Mouse (Mus musculus) heart, postnatal 0 days (tissue): ENCODE data around the gene Tenm3. TPM values are rescaled to one million over a fixed set of nuclear protein-coding genes. Genes with fewer than 3 reads are reported as not detected.

Source experiments
- ATAC-seq: fragments of 200-750 bp; cut with Nextera tagmentation; 2 replicates; pipeline ENCODE4 v1.8.0; 2017; ENCODE audit warnings: low read depth, moderate number of reproducible peaks, moderate library complexity; ENCODE audit not compliant: insufficient read depth
- DNase-seq: peaks from one replicate; pipeline ENCODE4 v3.0.0-alpha.2; 2016; ENCODE audit warnings: low spot score
- H3K27ac ChIP-seq: fragments of 300-500 bp; sonication (generic); 2 replicates; pipeline ENCODE4 v1.5.1; 2014; ENCODE audit warnings: low read depth, mild to moderate bottlenecking
- H3K27me3 ChIP-seq: fragments of 300-500 bp; sonication (generic); 2 replicates; pipeline ENCODE4 v1.6.1; 2014; ENCODE audit warnings: low read length, mixed read lengths; ENCODE audit not compliant: control insufficient read depth, insufficient read depth
- H3K36me3 ChIP-seq: fragments of 300-500 bp; sonication (generic); replicated peaks from 2 replicates; pipeline ENCODE4 v1.6.1; 2014; ENCODE audit warnings: low read length, mixed read lengths; ENCODE audit not compliant: control insufficient read depth, insufficient read depth
- H3K4me1 ChIP-seq: fragments of 300-500 bp; sonication (generic); 2 replicates; pipeline ENCODE4 v1.6.1; 2014; ENCODE audit warnings: antibody characterized with exemption; ENCODE audit not compliant: control insufficient read depth, insufficient read depth
- H3K4me2 ChIP-seq: fragments of 300-500 bp; sonication (generic); 2 replicates; pipeline ENCODE4 v1.6.1; 2014; ENCODE audit warnings: low read depth, mild to moderate bottlenecking, low read length, moderate library complexity
- H3K4me3 ChIP-seq: fragments of 300-500 bp; sonication (generic); 2 replicates; pipeline ENCODE4 v1.5.1; 2014; ENCODE audit warnings: low read depth, low read length
- H3K9ac ChIP-seq: fragments of 300-500 bp; sonication (generic); replicated peaks from 2 replicates; pipeline ENCODE4 v1.6.1; 2014; ENCODE audit warnings: low read depth, low read length, mixed read lengths
- H3K9me3 ChIP-seq: fragments of 300-500 bp; sonication (generic); replicated peaks from 2 replicates; pipeline ENCODE4 v1.6.1; 2016; ENCODE audit warnings: low read length; ENCODE audit not compliant: control insufficient read depth
- CTCF ChIP-seq: IDR thresholded peaks from 2 replicates; pipeline ENCODE4 v1.5.1; 2016; ENCODE audit warnings: antibody characterized with exemption, control low read depth, low read depth
- EP300 ChIP-seq: IDR thresholded peaks from 2 replicates; pipeline ENCODE4 v1.6.1; 2016; ENCODE audit warnings: antibody characterized with exemption, low read depth
- WGBS: fragments of 180-500 bp; shearing (Covaris S2); extraction: QIAGEN DNeasy Blood & Tissue Kit; methylation state at CpG from one replicate; pipeline ENCODE4 v1.1.7; 2014; 5-methylcytosine and 5-hydroxymethylcytosine counted together
- polyA plus RNA-seq: library from polyadenylated mRNA; unstranded; fragments of >200 nt; fragmentation: Nextera tagmentation; extraction: Ambion mirVana; gene quantifications from 2 replicates; pipeline ENCODE4 v1.2.1, GENCODE M21; 2015
- total RNA-seq: library from RNA; depleted of rRNA; stranded (reverse); fragments of >200 nt; gene quantifications from 2 replicates; pipeline ENCODE4 v1.2.3, GENCODE M21; 2014; ENCODE audit warnings: low replicate concordance

Tenm3 gene
- total and polyA plus RNA-seq, 2 experiments from 2014 or later, result 1.6 to 17.2 TPM

DNA sequence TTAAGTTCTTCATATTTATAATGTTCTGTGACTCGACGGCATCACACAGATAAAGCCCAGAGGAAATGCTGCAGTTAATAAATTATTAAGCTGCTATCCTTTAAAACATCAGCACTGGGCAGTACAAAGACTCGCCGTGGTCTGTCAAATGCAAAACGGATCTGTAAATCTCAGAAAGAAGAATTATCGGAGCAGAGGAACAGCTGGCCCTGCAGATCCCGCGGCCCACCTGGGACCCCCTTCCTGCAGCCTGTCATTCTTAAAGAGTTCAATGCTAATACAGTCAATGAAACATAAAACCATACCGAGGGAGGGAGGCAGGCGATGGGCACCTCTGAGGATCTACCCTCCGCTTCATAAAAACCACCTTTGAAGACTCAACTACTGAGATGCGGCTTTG lies 232.6 kb downstream of the Tenm3 start:
- TF ChIP-seq EP300 (no peak), CTCF (no peak)
- H3K9me3 ChIP-seq, result no peaks in the 10 kb centered on the region
- H3K9ac ChIP-seq, result no peak overlapping the region
- 88% methylated on average over 12 of the region's 12 CpGs for WGBS
- no peak overlapping the region for H3K4me2 ChIP-seq
- no peak overlapping the region for H3K27ac ChIP-seq
- ATAC-seq (no peak), DNase-seq (no peak)
- no peaks in the 10 kb centered on the region for H3K4me1 ChIP-seq
- no peaks in the 10 kb centered on the region for H3K27me3 ChIP-seq
- no peaks in the 10 kb centered on the region for H3K36me3 ChIP-seq
- H3K4me3 ChIP-seq, result no peak overlapping the region

DNA sequence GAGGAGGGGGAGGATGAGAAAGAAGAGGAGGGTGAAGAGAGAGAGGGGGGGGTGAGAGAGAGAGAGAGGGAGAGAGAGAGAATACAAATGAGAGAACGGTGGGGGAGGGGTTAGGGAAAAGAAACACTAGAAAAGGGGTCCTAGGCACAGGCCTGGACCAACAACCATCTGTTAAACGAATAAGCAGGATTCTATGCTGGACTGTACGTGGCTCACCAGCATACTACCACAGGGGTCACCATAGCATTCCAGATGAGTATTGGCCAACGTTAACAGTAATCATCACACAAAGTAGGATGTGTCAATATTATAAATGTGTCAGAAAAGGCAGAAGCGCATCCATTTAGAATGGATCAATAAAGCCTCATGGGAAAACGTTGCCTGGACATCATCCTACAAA lies 233.4 kb downstream of the Tenm3 start:
- Histone ChIP-seq H3K4me1 (no peaks in the 10 kb centered on the region), H3K4me2 (no peak overlapping the region), H3K27me3 (no peaks in the 10 kb centered on the region), H3K27ac (no peak overlapping the region), H3K36me3 (no peaks in the 10 kb centered on the region), H3K4me3 (no peak overlapping the region), H3K9ac (no peak overlapping the region), H3K9me3 (no peaks in the 10 kb centered on the region)
- no peak for DNase-seq
- 71% methylated on average over 6 of the region's 6 CpGs for WGBS
- no peak for TF ChIP-seq EP300
- TF ChIP-seq CTCF, result no peak
- ATAC-seq, result no peak

DNA sequence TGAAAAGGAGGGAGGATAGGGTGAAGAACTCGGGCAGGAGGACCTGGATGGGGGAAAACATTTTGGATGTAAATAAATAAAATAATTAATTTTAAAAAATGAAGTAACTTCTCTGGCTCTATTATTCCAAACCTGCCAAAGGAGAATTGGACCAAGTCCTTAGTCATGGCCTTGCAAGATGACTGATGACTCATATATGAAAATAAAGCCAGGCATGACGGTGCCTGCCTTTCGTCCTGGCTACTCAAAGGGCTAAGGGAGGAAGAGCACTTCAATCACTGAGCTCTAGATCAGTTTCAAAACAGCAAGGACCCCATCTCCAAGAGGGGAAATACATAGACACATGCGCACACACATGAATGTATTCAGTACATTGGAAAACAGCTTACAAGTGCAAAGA lies 234.1 kb downstream of the Tenm3 start:
- no peaks in the 10 kb centered on the region for H3K27me3 ChIP-seq
- no peak overlapping the region for H3K27ac ChIP-seq
- no peaks in the 10 kb centered on the region for H3K4me1 ChIP-seq
- H3K4me3 ChIP-seq, result no peak overlapping the region
- DNase-seq, result no peak
- H3K36me3 ChIP-seq, result no peaks in the 10 kb centered on the region
- ATAC-seq, result no peak
- H3K9me3 ChIP-seq, result no peaks in the 10 kb centered on the region
- no peak for TF ChIP-seq EP300
- TF ChIP-seq CTCF, result no peak
- no peak overlapping the region for H3K4me2 ChIP-seq
- 62% methylated on average over 4 of the region's 4 CpGs for WGBS
- no peak overlapping the region for H3K9ac ChIP-seq

DNA sequence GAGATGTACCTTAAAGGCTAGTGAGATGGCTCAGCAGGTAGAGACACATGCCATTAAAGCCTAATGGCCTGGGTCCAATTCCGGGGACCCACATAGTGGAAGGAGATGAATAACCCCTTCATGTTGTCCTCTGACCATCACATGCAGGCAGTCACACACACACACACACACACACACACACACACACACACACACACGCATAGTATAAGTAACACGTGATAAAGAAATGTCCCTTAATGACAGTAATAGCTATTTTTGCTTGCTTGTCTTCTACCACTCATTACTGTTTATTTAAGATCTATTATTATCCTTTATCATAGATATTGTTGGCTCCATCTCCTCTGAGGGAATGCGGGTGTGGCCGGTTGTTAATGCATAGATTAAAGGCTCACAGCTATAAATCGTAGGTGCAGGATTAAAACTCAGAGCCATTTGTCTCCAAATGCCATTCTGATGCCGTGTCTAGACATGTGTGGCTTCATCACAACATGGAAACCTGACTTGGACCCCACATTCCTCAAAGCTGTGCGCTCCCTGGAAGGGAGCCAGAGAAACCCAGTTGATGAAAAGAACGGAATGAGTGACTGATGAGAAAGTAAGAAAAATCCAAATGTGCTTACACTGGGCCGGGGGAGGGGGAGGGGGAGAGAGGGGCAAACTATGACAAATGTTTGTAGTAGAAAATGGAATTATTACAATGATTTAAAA lies 239.4 kb downstream of the Tenm3 start:
- H3K36me3 ChIP-seq, result no peaks in the 10 kb centered on the region
- no peaks in the 10 kb centered on the region for H3K4me1 ChIP-seq
- H3K9ac ChIP-seq, result no peak overlapping the region
- no peak overlapping the region for H3K4me3 ChIP-seq
- TF ChIP-seq CTCF, result no peak
- no peak for TF ChIP-seq EP300
- no peaks in the 10 kb centered on the region for H3K27me3 ChIP-seq
- no peak overlapping the region for H3K27ac ChIP-seq
- ATAC-seq (no peak), DNase-seq (no peak)
- H3K4me2 ChIP-seq, result no peak overlapping the region
- WGBS, result 69% methylated on average over 10 of the region's 10 CpGs
- no peaks in the 10 kb centered on the region for H3K9me3 ChIP-seq

DNA sequence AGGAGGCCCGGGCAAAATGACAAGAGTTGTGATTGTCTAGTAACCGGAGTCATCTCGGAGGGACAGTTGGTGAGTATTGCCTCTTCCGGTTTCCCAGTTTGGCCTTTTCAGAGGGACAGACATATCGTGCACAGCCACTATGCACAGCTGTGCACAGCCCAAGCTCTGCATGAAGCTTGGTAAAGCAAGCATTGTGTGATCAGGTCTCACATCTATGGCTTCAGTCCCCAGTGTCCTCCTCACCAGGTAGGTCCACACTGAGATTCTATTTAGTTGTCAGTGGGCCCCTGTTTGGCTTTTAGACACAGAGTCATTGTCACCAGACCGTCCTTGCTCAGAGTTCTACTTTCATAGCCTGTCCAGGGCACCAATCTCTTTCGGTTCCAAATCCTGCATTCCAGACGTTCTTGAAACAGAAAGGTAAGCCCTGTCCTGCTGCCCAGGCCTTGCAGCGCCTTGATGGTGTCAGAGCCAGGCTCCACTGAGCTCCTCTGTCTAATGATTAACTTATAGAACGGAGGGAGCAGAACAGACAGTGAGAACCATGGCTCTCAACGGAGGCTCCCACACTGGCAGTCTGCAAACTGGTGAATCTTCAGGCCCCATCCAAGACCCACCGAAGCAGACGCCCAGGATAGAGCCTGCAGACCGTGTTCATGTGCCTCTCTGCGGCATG lies 240.4 kb downstream of the Tenm3 start:
- Histone ChIP-seq H3K4me2 (no peak overlapping the region), H3K4me1 (no peaks in the 10 kb centered on the region), H3K9ac (no peak overlapping the region), H3K9me3 (no peaks in the 10 kb centered on the region), H3K27me3 (no peaks in the 10 kb centered on the region), H3K4me3 (no peak overlapping the region), H3K27ac (no peak overlapping the region), H3K36me3 (no peaks in the 10 kb centered on the region)
- DNase-seq (no peak), ATAC-seq (no peak)
- TF ChIP-seq EP300 (no peak), CTCF (no peak)
- 89% methylated on average over 15 of the region's 15 CpGs for WGBS

DNA sequence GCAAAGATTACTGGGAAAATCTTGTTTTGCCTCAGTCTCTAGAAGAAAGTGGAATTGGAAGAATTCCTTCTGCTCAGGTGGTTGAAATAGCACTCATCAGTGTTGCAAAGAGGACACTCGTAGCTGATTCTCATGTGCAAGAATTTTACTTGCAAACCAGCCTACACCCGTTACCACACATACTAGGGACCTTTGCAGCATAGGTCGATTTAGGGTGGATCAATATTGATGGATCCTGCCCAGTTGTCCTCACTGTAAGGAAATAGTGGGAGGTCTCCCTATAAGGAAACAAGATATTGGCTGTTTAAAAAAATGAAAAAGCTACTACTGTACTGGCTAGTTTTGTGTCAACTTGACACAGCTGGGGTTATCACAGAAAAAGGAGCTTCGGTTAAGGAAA lies 242.1 kb downstream of the Tenm3 start:
- DNase-seq, result no peak
- Histone ChIP-seq H3K4me1 (no peaks in the 10 kb centered on the region), H3K36me3 (no peaks in the 10 kb centered on the region), H3K27ac (no peak overlapping the region), H3K9ac (no peak overlapping the region), H3K27me3 (no peaks in the 10 kb centered on the region), H3K4me2 (no peak overlapping the region), H3K9me3 (no peaks in the 10 kb centered on the region), H3K4me3 (no peak overlapping the region)
- ATAC-seq, result no peak
- whole genome bisulfite sequencing, result 81% methylated on average over 4 of the region's 4 CpGs
- TF ChIP-seq EP300, result no peak
- TF ChIP-seq CTCF, result no peak
